Mouse (Mus musculus) hindbrain, embryonic 12.5 days (tissue): ENCODE results near the gene Dact2. TPM values are rescaled to one million over a fixed set of nuclear protein-coding genes. Genes with fewer than 3 reads are reported as not detected.

Experiments
- ATAC-seq: fragments of 200-750 bp; cut with Nextera tagmentation; 2 replicates; pipeline ENCODE4 v1.8.0; 2017; ENCODE audit warnings: moderate TSS enrichment; ENCODE audit not compliant: low FRiP score
- H3K27ac ChIP-seq: fragments of 300-500 bp; sonication (generic); 2 replicates; pipeline ENCODE4 v1.5.1; 2016; ENCODE audit warnings: mild to moderate bottlenecking
- H3K27me3 ChIP-seq: fragments of 300-500 bp; sonication (generic); 2 replicates; pipeline ENCODE4 v1.6.1; 2016; ENCODE audit warnings: mild to moderate bottlenecking
- H3K36me3 ChIP-seq: fragments of 300-500 bp; sonication (generic); 2 replicates; pipeline ENCODE4 v1.6.1; 2016; ENCODE audit warnings: mild to moderate bottlenecking
- H3K4me1 ChIP-seq: fragments of 300-500 bp; sonication (generic); 2 replicates; pipeline ENCODE4 v1.6.1; 2016
- H3K4me2 ChIP-seq: fragments of 300-500 bp; sonication (generic); replicated peaks from 2 replicates; pipeline ENCODE4 v1.6.1; 2016; ENCODE audit warnings: mild to moderate bottlenecking
- H3K4me3 ChIP-seq: fragments of 300-500 bp; sonication (generic); 2 replicates; pipeline ENCODE4 v1.5.1; 2016; ENCODE audit warnings: mild to moderate bottlenecking
- H3K9ac ChIP-seq: fragments of 300-500 bp; sonication (generic); 2 replicates; pipeline ENCODE4 v1.6.1; 2016; ENCODE audit warnings: mild to moderate bottlenecking, moderate library complexity
- H3K9me3 ChIP-seq: fragments of 300-500 bp; sonication (generic); replicated peaks from 2 replicates; pipeline ENCODE4 v1.6.1; 2016; ENCODE audit warnings: mild to moderate bottlenecking
- WGBS: fragments of 180-500 bp; shearing (Covaris S2); methylation state at CpG from one replicate; pipeline ENCODE4 v1.1.7; 2016; 5-methylcytosine and 5-hydroxymethylcytosine counted together
- polyA plus RNA-seq: library from polyadenylated mRNA; unstranded; fragments of >200 nt; fragmentation: Nextera tagmentation; extraction: Ambion mirVana; gene quantifications from 2 replicates; pipeline ENCODE4 v1.2.1, GENCODE M21; 2016

The Dact2 gene
- polyA plus RNA-seq, 1 experiment from 2014 or later: 1.3 TPM

- Histone ChIP-seq H3K4me2 (no peak overlapping the region), H3K9ac (no peak overlapping the region), H3K4me3 (no peak overlapping the region), H3K27me3 (0 out of 2 replicates have a peak, but pooled peaks cover 2% of the 10 kb centered on the region), H3K27ac (no peak overlapping the region), H3K36me3 (no peaks in the 10 kb centered on the region), H3K9me3 (no peaks in the 10 kb centered on the region), H3K4me1 (0 out of 2 replicates have a peak, but pooled peaks cover 2% of the 10 kb centered on the region)
- ATAC-seq: no peak
- 85% methylated on average over 4 of the region's 4 CpGs for WGBS
Measured at GRCm38 (mm10) chr17:14183717-14184116, 20.4 kb downstream of the Dact2 start.

DNA sequence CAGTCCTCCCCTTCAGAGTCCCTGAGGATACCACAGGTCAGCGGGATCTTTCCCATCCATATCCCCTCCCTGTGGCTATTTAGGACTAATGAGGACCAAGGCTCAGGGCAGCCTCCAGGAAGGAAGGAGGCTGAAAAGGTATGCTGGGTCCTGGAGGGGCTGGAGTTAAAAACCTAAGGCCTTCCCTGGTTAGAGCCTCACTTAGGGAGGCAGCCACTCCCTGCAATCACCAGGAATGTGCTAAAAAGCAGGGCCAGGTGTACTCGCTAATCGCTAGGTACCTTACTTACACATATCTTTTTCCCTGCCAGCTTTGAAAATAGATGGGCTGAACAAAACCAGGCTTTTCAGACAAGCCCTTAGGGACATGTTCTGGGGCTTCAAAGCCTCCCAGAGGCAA lies 21.2 kb downstream of the Dact2 start:
- no peak overlapping the region for H3K9ac ChIP-seq
- no peaks in the 10 kb centered on the region for H3K9me3 ChIP-seq
- no peak overlapping the region for H3K4me3 ChIP-seq
- H3K27ac ChIP-seq: no peak overlapping the region
- no peak for ATAC-seq
- 82% methylated on average over 3 of the region's 3 CpGs for WGBS
- no peak overlapping the region for H3K4me2 ChIP-seq
- H3K36me3 ChIP-seq: no peaks in the 10 kb centered on the region
- 0 out of 2 replicates have a peak, but pooled peaks cover 2% of the 10 kb centered on the region for H3K27me3 ChIP-seq
- 0 out of 2 replicates have a peak, but pooled peaks cover 2% of the 10 kb centered on the region for H3K4me1 ChIP-seq

DNA sequence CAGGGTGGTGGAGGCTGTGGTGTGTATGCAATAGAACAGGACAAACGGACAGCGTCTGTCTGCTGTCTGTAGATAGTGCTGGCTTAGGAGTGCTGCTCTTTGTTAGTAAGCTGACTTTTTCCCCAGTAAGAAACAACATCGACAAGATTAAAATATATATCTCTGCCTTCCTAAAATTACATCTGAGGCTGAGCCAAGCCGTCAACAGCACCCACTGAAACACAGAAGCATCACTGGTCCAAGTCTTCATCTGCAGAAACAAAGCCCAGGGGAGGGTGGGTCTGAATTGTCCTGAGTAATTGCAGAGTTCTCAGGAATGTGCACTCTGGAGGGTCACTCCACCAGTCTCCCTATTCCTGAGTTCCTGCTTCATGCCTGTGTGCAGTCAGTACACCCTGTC lies 25.2 kb downstream of the Dact2 start:
- 65% methylated on average over 4 of the region's 4 CpGs for WGBS
- H3K27me3 ChIP-seq: 0 out of 2 replicates have a peak, but pooled peaks cover 2% of the 10 kb centered on the region
- ATAC-seq: no peak

GRCm38 (mm10) chr17:14178475-14178874 lies 25.6 kb downstream of the Dact2 start:
- peaks cover 5% of the 10 kb centered on the region; the same call in 1 of the 2 replicates for H3K4me1 ChIP-seq
- H3K27ac ChIP-seq: no peak overlapping the region
- no peak overlapping the region for H3K4me2 ChIP-seq
- ATAC-seq: no peak
- H3K4me3 ChIP-seq: no peak overlapping the region
- no peak overlapping the region for H3K9ac ChIP-seq
- 0 out of 2 replicates have a peak, but pooled peaks cover 2% of the 10 kb centered on the region for H3K27me3 ChIP-seq
- H3K9me3 ChIP-seq: no peaks in the 10 kb centered on the region
- H3K36me3 ChIP-seq: no peaks in the 10 kb centered on the region
- 36% methylated on average over 4 of the region's 4 CpGs for WGBS

More for the DNA sequence above, 25.2 kb downstream of the Dact2 start:
- Histone ChIP-seq H3K4me3 (no peak overlapping the region), H3K27ac (no peak overlapping the region), H3K4me2 (no peak overlapping the region), H3K9ac (no peak overlapping the region), H3K4me1 (0 out of 2 replicates have a peak, but pooled peaks cover 2% of the 10 kb centered on the region), H3K9me3 (no peaks in the 10 kb centered on the region), H3K36me3 (no peaks in the 10 kb centered on the region)

DNA sequence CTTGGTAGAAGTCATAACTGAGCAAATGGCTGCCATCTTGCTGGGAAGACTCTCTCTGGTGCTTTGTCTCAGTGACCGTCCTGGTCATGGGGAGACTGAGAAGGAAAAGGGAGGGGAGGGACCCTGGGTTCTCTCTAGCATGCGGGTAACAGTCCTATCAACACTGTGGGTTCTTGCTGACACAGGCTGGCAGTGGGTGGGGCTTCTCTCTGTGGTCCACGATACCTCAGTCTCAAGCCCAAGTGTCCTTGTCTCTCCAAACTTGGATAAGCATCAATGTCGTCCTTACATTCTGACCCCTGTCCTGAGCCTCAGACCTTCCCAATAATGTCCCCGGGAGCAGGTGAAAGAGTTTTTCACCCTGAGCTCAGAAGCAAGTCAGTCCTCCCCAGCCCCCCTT lies 26.1 kb downstream of the Dact2 start:
- Histone ChIP-seq H3K4me1 (peaks cover 6% of the 10 kb centered on the region; the same call in 1 of the 2 replicates), H3K4me3 (no peak overlapping the region), H3K27me3 (0 out of 2 replicates have a peak, but pooled peaks cover 2% of the 10 kb centered on the region), H3K36me3 (no peaks in the 10 kb centered on the region), H3K9me3 (no peaks in the 10 kb centered on the region), H3K27ac (no peak overlapping the region), H3K4me2 (no peak overlapping the region), H3K9ac (no peak overlapping the region)
- WGBS: 56% methylated on average over 5 of the region's 5 CpGs
- no peak for ATAC-seq

GRCm38 (mm10) chr17:14177018-14177417 lies 27.1 kb downstream of the Dact2 start:
- H3K9me3 ChIP-seq: no peaks in the 10 kb centered on the region
- no peaks in the 10 kb centered on the region for H3K36me3 ChIP-seq
- no peak overlapping the region for H3K4me2 ChIP-seq
- H3K4me3 ChIP-seq: no peak overlapping the region
- no peak for ATAC-seq
- H3K27ac ChIP-seq: no peak overlapping the region
- H3K4me1 ChIP-seq: peaks cover 4% of the 10 kb centered on the region; the same call in 1 of the 2 replicates
- H3K27me3 ChIP-seq: 0 out of 2 replicates have a peak, but pooled peaks cover 2% of the 10 kb centered on the region
- 75% methylated on average over 5 of the region's 5 CpGs for WGBS
- no peak overlapping the region for H3K9ac ChIP-seq

- Histone ChIP-seq H3K9me3 (no peaks in the 10 kb centered on the region), H3K27me3 (0 out of 2 replicates have a peak, but pooled peaks cover 2% of the 10 kb centered on the region), H3K27ac (no peak overlapping the region), H3K4me2 (no peak overlapping the region), H3K4me1 (peaks cover 4% of the 10 kb centered on the region; the same call in 1 of the 2 replicates), H3K4me3 (no peak overlapping the region), H3K36me3 (no peaks in the 10 kb centered on the region), H3K9ac (no peak overlapping the region)
- 86% methylated on average over 5 of the region's 5 CpGs for WGBS
- no peak for ATAC-seq
Measured at GRCm38 (mm10) chr17:14175704-14176103, 28.4 kb downstream of the Dact2 start.

GRCm38 (mm10) chr17:14175019-14175418 lies 29.1 kb downstream of the Dact2 start:
- WGBS: 78% methylated on average over 4 of the region's 4 CpGs
- Histone ChIP-seq H3K4me3 (no peak overlapping the region), H3K9ac (no peak overlapping the region), H3K4me1 (peaks cover 4% of the 10 kb centered on the region; the same call in 1 of the 2 replicates), H3K4me2 (no peak overlapping the region), H3K36me3 (no peaks in the 10 kb centered on the region), H3K27me3 (0 out of 2 replicates have a peak, but pooled peaks cover 2% of the 10 kb centered on the region), H3K27ac (no peak overlapping the region), H3K9me3 (no peaks in the 10 kb centered on the region)
- no peak for ATAC-seq

GRCm38 (mm10) chr17:14174401-14174800 lies 29.7 kb downstream of the Dact2 start:
- Histone ChIP-seq H3K36me3 (no peaks in the 10 kb centered on the region), H3K27me3 (0 out of 2 replicates have a peak, but pooled peaks cover 2% of the 10 kb centered on the region), H3K9me3 (no peaks in the 10 kb centered on the region), H3K9ac (no peak overlapping the region), H3K4me3 (no peak overlapping the region), H3K4me1 (peaks cover 4% of the 10 kb centered on the region; the same call in 1 of the 2 replicates), H3K27ac (no peak overlapping the region), H3K4me2 (no peak overlapping the region)
- 86% methylated on average over 3 of the region's 3 CpGs for WGBS
- no peak for ATAC-seq

DNA sequence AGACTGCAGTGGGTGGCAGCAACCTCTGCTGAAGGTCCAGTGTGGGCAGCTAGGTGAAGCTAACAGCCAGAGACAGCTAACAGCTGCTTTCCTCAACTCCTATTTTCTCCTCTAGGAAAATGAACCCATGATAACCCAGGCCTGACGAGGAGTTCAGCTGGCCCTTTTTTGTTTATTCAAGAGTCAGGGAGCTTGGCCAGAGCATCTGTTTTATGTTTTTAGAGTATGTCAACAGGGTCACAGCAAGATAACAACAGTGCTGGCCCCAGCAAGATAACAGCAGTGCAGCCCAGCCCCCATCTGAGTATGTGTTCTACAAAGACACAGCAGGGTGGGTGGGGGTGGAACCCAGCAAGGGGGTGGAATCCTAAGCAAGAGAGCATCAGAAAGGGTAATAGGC lies 30.6 kb downstream of the Dact2 start:
- H3K4me1 ChIP-seq: peaks cover 4% of the 10 kb centered on the region; the same call in 1 of the 2 replicates
- no peak for ATAC-seq
- no peaks in the 10 kb centered on the region for H3K9me3 ChIP-seq
- no peak overlapping the region for H3K9ac ChIP-seq
- H3K4me3 ChIP-seq: no peak overlapping the region
- 0 out of 2 replicates have a peak, but pooled peaks cover 2% of the 10 kb centered on the region for H3K27me3 ChIP-seq
- 31% methylated on average over 1 of the region's 1 CpGs for WGBS
- H3K27ac ChIP-seq: no peak overlapping the region
- H3K4me2 ChIP-seq: no peak overlapping the region
- no peaks in the 10 kb centered on the region for H3K36me3 ChIP-seq

GRCm38 (mm10) chr17:14172731-14173130 lies 31.4 kb downstream of the Dact2 start:
- no peak overlapping the region for H3K9ac ChIP-seq
- H3K9me3 ChIP-seq: no peaks in the 10 kb centered on the region
- H3K4me2 ChIP-seq: no peak overlapping the region
- no peak overlapping the region for H3K4me3 ChIP-seq
- no peak for ATAC-seq
- 0 out of 2 replicates have a peak, but pooled peaks cover 2% of the 10 kb centered on the region for H3K27me3 ChIP-seq
- no peaks in the 10 kb centered on the region for H3K36me3 ChIP-seq
- peaks cover 4% of the 10 kb centered on the region; the same call in 1 of the 2 replicates for H3K4me1 ChIP-seq
- no peak overlapping the region for H3K27ac ChIP-seq

GRCm38 (mm10) chr17:14172184-14172583 lies 31.9 kb downstream of the Dact2 start:
- H3K4me1 ChIP-seq: peaks cover 9% of the 10 kb centered on the region; the same call in 1 of the 2 replicates
- H3K9ac ChIP-seq: no peak overlapping the region
- H3K4me3 ChIP-seq: no peak overlapping the region
- H3K27ac ChIP-seq: no peak overlapping the region
- 0 out of 2 replicates have a peak, but pooled peaks cover 2% of the 10 kb centered on the region for H3K27me3 ChIP-seq
- no peaks in the 10 kb centered on the region for H3K36me3 ChIP-seq
- no peaks in the 10 kb centered on the region for H3K9me3 ChIP-seq
- no peak for ATAC-seq
- WGBS: 40% methylated on average over 3 of the region's 3 CpGs
- no peak overlapping the region for H3K4me2 ChIP-seq

GRCm38 (mm10) chr17:14170961-14171479 lies 33.1 kb downstream of the Dact2 start:
- H3K9ac ChIP-seq: no peak overlapping the region
- WGBS: 40% methylated on average over 5 of the region's 5 CpGs
- H3K4me1 ChIP-seq: peaks cover 20% of the 10 kb centered on the region
- no peak for ATAC-seq
- no peaks in the 10 kb centered on the region for H3K36me3 ChIP-seq
- 0 out of 2 replicates have a peak, but pooled peaks cover 2% of the 10 kb centered on the region for H3K27me3 ChIP-seq
- no peak overlapping the region for H3K4me2 ChIP-seq
- H3K4me3 ChIP-seq: no peak overlapping the region
- no peak overlapping the region for H3K27ac ChIP-seq
- H3K9me3 ChIP-seq: no peaks in the 10 kb centered on the region
